Mouse (Mus musculus) Muller cell, postnatal 12 days (primary cell): ENCODE results near the gene Thsd7b.
A peak's percentile ranks its signal among the peaks of the same experiment; 100 is the strongest.
"Not testable (repeated sequence)": the region's sequence is repeated elsewhere in the genome, so short reads cannot be mapped to it uniquely, and the experiment has no call there.

Experiments used
- DNase-seq: peaks from one replicate; pipeline ENCODE4 v3.0.0-alpha.2; 2015; ENCODE audit errors: inconsistent ontology term

Gene Thsd7b

GRCm38 (mm10) chr1:129635146-129635545, 362.0 kb downstream of the Thsd7b start:
- DNase-seq = peak; percentile 25

- DNase-seq = peak; percentile 87
Observed at GRCm38 (mm10) chr1:129644252-129644861, 371.3 kb downstream of the Thsd7b start.

- DNase-seq = not testable (repeated sequence)
Observed at GRCm38 (mm10) chr1:129651448-129651847, 378.3 kb downstream of the Thsd7b start.

- no peak for DNase-seq
Observed at GRCm38 (mm10) chr1:129658045-129658444, 384.9 kb downstream of the Thsd7b start.

GRCm38 (mm10) chr1:129675878-129676277, 402.8 kb downstream of the Thsd7b start:
- no peak for DNase-seq

GRCm38 (mm10) chr1:129678851-129679250, 405.7 kb downstream of the Thsd7b start:
- no peak for DNase-seq

GRCm38 (mm10) chr1:129705701-129706100, 432.6 kb downstream of the Thsd7b start:
- DNase-seq = no peak

- DNase-seq = no peak
Observed at GRCm38 (mm10) chr1:129712706-129713105, 439.6 kb downstream of the Thsd7b start.

- DNase-seq = no peak
Observed at GRCm38 (mm10) chr1:129713571-129713970, 440.5 kb downstream of the Thsd7b start.

GRCm38 (mm10) chr1:129719592-129719991, 446.5 kb downstream of the Thsd7b start:
- no peak for DNase-seq

GRCm38 (mm10) chr1:129731991-129732390, 458.9 kb downstream of the Thsd7b start:
- DNase-seq = peak; percentile 34

- no peak for DNase-seq
Observed at GRCm38 (mm10) chr1:129747595-129747994, 474.5 kb downstream of the Thsd7b start.

GRCm38 (mm10) chr1:129756548-129757240, 483.6 kb downstream of the Thsd7b start:
- no peak for DNase-seq

- no peak for DNase-seq
Observed at GRCm38 (mm10) chr1:129759003-129759402, 485.9 kb downstream of the Thsd7b start.

- DNase-seq = no peak
Observed at GRCm38 (mm10) chr1:129761234-129761633, 488.1 kb downstream of the Thsd7b start.

- DNase-seq = no peak
Observed at GRCm38 (mm10) chr1:129764748-129765147, 491.6 kb downstream of the Thsd7b start.

GRCm38 (mm10) chr1:129777055-129777454, 504.0 kb downstream of the Thsd7b start:
- DNase-seq = no peak

GRCm38 (mm10) chr1:129779506-129779905, 506.4 kb downstream of the Thsd7b start:
- no peak for DNase-seq

- DNase-seq = no peak
Observed at GRCm38 (mm10) chr1:129780589-129780988, 507.5 kb downstream of the Thsd7b start.

GRCm38 (mm10) chr1:129798519-129798918, 525.4 kb downstream of the Thsd7b start:
- peak; percentile 71 for DNase-seq

GRCm38 (mm10) chr1:129826927-129827326, 553.8 kb downstream of the Thsd7b start:
- no peak for DNase-seq

- DNase-seq = no peak
Observed at GRCm38 (mm10) chr1:129837324-129837723, 564.2 kb downstream of the Thsd7b start.

GRCm38 (mm10) chr1:129837776-129838175, 564.7 kb downstream of the Thsd7b start:
- DNase-seq = no peak
